Mouse (Mus musculus) kidney, embryonic 14.5 days (tissue): ENCODE measurements around the gene Bcl2l12. TPM values are rescaled to one million over a fixed set of nuclear protein-coding genes. Genes with fewer than 3 reads are reported as not detected.

ENCODE experiments used
- ATAC-seq: fragments of 200-750 bp; cut with Nextera tagmentation; 2 replicates; pipeline ENCODE4 v1.8.0; 2017; ENCODE audit warnings: moderate number of reproducible peaks, mild to moderate bottlenecking, moderate TSS enrichment, moderate library complexity; ENCODE audit not compliant: low FRiP score, low TSS enrichment
- H3K27ac ChIP-seq: fragments of 300-500 bp; sonication (generic); 2 replicates; pipeline ENCODE4 v1.5.1; 2014; ENCODE audit warnings: low read depth, mild to moderate bottlenecking, low read length, moderate library complexity, mixed read lengths
- H3K27me3 ChIP-seq: fragments of 300-500 bp; sonication (generic); 2 replicates; pipeline ENCODE4 v1.6.1; 2014; ENCODE audit warnings: mild to moderate bottlenecking, low read length; ENCODE audit not compliant: control insufficient read depth, insufficient read depth
- H3K36me3 ChIP-seq: fragments of 300-500 bp; sonication (generic); 2 replicates; pipeline ENCODE4 v1.6.1; 2014; ENCODE audit warnings: low read length, mixed read lengths; ENCODE audit not compliant: control insufficient read depth, insufficient read depth
- H3K4me1 ChIP-seq: fragments of 300-500 bp; sonication (generic); 2 replicates; pipeline ENCODE4 v1.6.1; 2014; ENCODE audit warnings: low read length, mixed read lengths; ENCODE audit not compliant: control insufficient read depth, insufficient read depth
- H3K4me2 ChIP-seq: fragments of 300-500 bp; sonication (generic); replicated peaks from 2 replicates; pipeline ENCODE4 v1.6.1; 2014; ENCODE audit warnings: low read depth, mild to moderate bottlenecking, low read length
- H3K4me3 ChIP-seq: fragments of 300-500 bp; sonication (generic); 2 replicates; pipeline ENCODE4 v1.5.1; 2014; ENCODE audit warnings: mild to moderate bottlenecking, low read length
- H3K9ac ChIP-seq: fragments of 300-500 bp; sonication (generic); 2 replicates; pipeline ENCODE4 v1.6.1; 2014; ENCODE audit warnings: low read depth, mild to moderate bottlenecking, low read length, moderate library complexity
- H3K9me3 ChIP-seq: fragments of 300-500 bp; sonication (generic); 2 replicates; pipeline ENCODE4 v1.6.1; 2016; ENCODE audit warnings: low read length; ENCODE audit not compliant: control insufficient read depth
- WGBS: fragments of 180-500 bp; shearing (Covaris S2); extraction: QIAGEN DNeasy Blood & Tissue Kit; methylation state at CpG from one replicate; pipeline ENCODE4 v1.1.7; 2014; 5-methylcytosine and 5-hydroxymethylcytosine counted together
- polyA plus RNA-seq: library from polyadenylated mRNA; unstranded; fragments of >200 nt; fragmentation: Nextera tagmentation; extraction: Ambion mirVana; gene quantifications from 2 replicates; pipeline ENCODE4 v1.2.1, GENCODE M21; 2014

The Bcl2l12 gene
- polyA plus RNA-seq, 1 experiment from 2014 or later, result 54.9 TPM

- Histone ChIP-seq H3K4me3 (no peak overlapping the region), H3K36me3 (peaks cover 97% of the 10 kb centered on the region), H3K27me3 (no peaks in the 10 kb centered on the region), H3K4me1 (no peaks in the 10 kb centered on the region), H3K9ac (no peak overlapping the region), H3K4me2 (no peak overlapping the region), H3K27ac (no peak overlapping the region), H3K9me3 (no peaks in the 10 kb centered on the region)
- no peak for ATAC-seq
- 92% methylated on average over 3 of the region's 3 CpGs for WGBS
Measured at GRCm38 (mm10) chr7:45035631-45036030, 37.1 kb upstream of the Bcl2l12 start.

GRCm38 (mm10) chr7:45033722-45034359 is 35.3 kb upstream of the Bcl2l12 start:
- Histone ChIP-seq H3K9ac (no peak overlapping the region), H3K27me3 (no peaks in the 10 kb centered on the region), H3K4me3 (no peak overlapping the region), H3K27ac (no peak overlapping the region), H3K4me2 (no peak overlapping the region), H3K36me3 (peaks cover 96% of the 10 kb centered on the region), H3K4me1 (no peaks in the 10 kb centered on the region), H3K9me3 (no peaks in the 10 kb centered on the region)
- no peak for ATAC-seq
- 93% methylated on average over 19 of the region's 19 CpGs for WGBS

- no peaks in the 10 kb centered on the region for H3K9me3 ChIP-seq
- no peak for ATAC-seq
- no peaks in the 10 kb centered on the region for H3K27me3 ChIP-seq
- no peak overlapping the region for H3K4me3 ChIP-seq
- H3K9ac ChIP-seq, result no peak overlapping the region
- no peak overlapping the region for H3K27ac ChIP-seq
- H3K4me1 ChIP-seq, result no peaks in the 10 kb centered on the region
- H3K4me2 ChIP-seq, result no peak overlapping the region
- 95% methylated on average over 8 of the region's 8 CpGs for WGBS
- peaks cover 87% of the 10 kb centered on the region for H3K36me3 ChIP-seq
Measured at GRCm38 (mm10) chr7:45030857-45031256, 32.3 kb upstream of the Bcl2l12 start.

GRCm38 (mm10) chr7:45029995-45030394 is 31.5 kb upstream of the Bcl2l12 start:
- 87% methylated on average over 6 of the region's 6 CpGs for WGBS
- Histone ChIP-seq H3K4me3 (no peak overlapping the region), H3K4me2 (no peak overlapping the region), H3K4me1 (no peaks in the 10 kb centered on the region), H3K9ac (no peak overlapping the region), H3K9me3 (no peaks in the 10 kb centered on the region), H3K27ac (no peak overlapping the region), H3K27me3 (no peaks in the 10 kb centered on the region), H3K36me3 (peaks cover 78% of the 10 kb centered on the region)
- no peak for ATAC-seq

- H3K4me3 ChIP-seq, result no peak overlapping the region
- H3K9me3 ChIP-seq, result no peaks in the 10 kb centered on the region
- peaks cover 62% of the 10 kb centered on the region for H3K36me3 ChIP-seq
- WGBS, result 82% methylated on average over 11 of the region's 11 CpGs
- no peak for ATAC-seq
- H3K9ac ChIP-seq, result no peak overlapping the region
- no peak overlapping the region for H3K4me2 ChIP-seq
- H3K27ac ChIP-seq, result no peak overlapping the region
- no peaks in the 10 kb centered on the region for H3K27me3 ChIP-seq
- no peaks in the 10 kb centered on the region for H3K4me1 ChIP-seq
Measured at GRCm38 (mm10) chr7:45028351-45028750, 29.8 kb upstream of the Bcl2l12 start.

GRCm38 (mm10) chr7:45027761-45028160 is 29.2 kb upstream of the Bcl2l12 start:
- ATAC-seq, result no peak
- 89% methylated on average over 9 of the region's 9 CpGs for WGBS
- H3K36me3 ChIP-seq, result peaks cover 56% of the 10 kb centered on the region

GRCm38 (mm10) chr7:45026256-45026655 is 27.7 kb upstream of the Bcl2l12 start:
- Histone ChIP-seq H3K36me3 (peaks cover 41% of the 10 kb centered on the region), H3K27me3 (no peaks in the 10 kb centered on the region), H3K4me3 (no peak overlapping the region), H3K4me1 (no peaks in the 10 kb centered on the region), H3K9me3 (no peaks in the 10 kb centered on the region), H3K27ac (no peak overlapping the region), H3K4me2 (no peak overlapping the region), H3K9ac (no peak overlapping the region)
- WGBS, result 59% methylated on average over 2 of the region's 2 CpGs
- no peak for ATAC-seq

More at GRCm38 (mm10) chr7:45027761-45028160, 29.2 kb upstream of the Bcl2l12 start:
- Histone ChIP-seq H3K27ac (no peak overlapping the region), H3K27me3 (no peaks in the 10 kb centered on the region), H3K4me2 (no peak overlapping the region), H3K4me3 (no peak overlapping the region), H3K9ac (no peak overlapping the region), H3K4me1 (no peaks in the 10 kb centered on the region), H3K9me3 (no peaks in the 10 kb centered on the region)

GRCm38 (mm10) chr7:45025601-45026220 is 27.2 kb upstream of the Bcl2l12 start:
- H3K9me3 ChIP-seq, result no peaks in the 10 kb centered on the region
- peaks cover 36% of the 10 kb centered on the region for H3K36me3 ChIP-seq
- 72% methylated on average over 8 of the region's 8 CpGs for WGBS
- H3K27ac ChIP-seq, result no peak overlapping the region
- no peaks in the 10 kb centered on the region for H3K4me1 ChIP-seq
- H3K4me2 ChIP-seq, result no peak overlapping the region
- H3K4me3 ChIP-seq, result no peak overlapping the region
- H3K9ac ChIP-seq, result no peak overlapping the region
- ATAC-seq, result no peak
- no peaks in the 10 kb centered on the region for H3K27me3 ChIP-seq
